Mouse (Mus musculus) gonadal fat pad, adult 2 months (tissue): ENCODE measurements around the gene Aarsd1. TPM values are rescaled to one million over a fixed set of nuclear protein-coding genes. Genes with fewer than 3 reads are reported as not detected.
"Not testable (repeated sequence)": the region's sequence is repeated elsewhere in the genome, so short reads cannot be mapped to it uniquely, and the experiment has no call there.

ENCODE experiments used
- DNase-seq: peaks from one replicate; pipeline ENCODE4 v3.0.0-alpha.2; 2012; ENCODE audit warnings: low read depth
- polyA plus RNA-seq: library from polyadenylated mRNA; depleted of rRNA; stranded (reverse); fragments of >200 nt; gene quantifications from 2 replicates; pipeline ENCODE4 v1.2.3, GENCODE M21; 2012

The Aarsd1 gene
- polyA plus RNA-seq, 1 experiment = 33.7 TPM

GRCm38 (mm10) chr11:101446860-101447259 lies 29.4 kb upstream of the Aarsd1 start:
- not testable (repeated sequence) for DNase-seq

DNA sequence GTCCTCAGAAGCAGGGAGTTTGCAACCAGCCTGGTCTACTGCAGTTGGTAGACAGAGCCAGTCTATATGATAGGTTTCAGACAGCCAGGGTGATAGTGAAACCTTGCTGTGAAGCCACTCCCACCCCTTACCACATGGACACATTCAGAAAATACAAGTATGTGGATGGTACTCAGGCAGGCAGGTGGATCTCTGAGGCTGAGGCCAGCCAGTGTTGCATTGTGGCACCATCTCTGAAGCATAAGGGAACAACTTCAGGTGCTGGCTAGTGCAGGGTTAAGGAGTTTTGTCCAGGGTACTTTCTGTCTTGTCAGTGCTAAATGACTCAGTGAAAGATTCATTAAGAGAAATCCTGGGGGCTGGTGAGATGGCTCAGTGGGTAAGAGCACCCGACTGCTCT lies 28.9 kb upstream of the Aarsd1 start:
- no peak for DNase-seq

- DNase-seq = no peak
Measured at GRCm38 (mm10) chr11:101442760-101443159, 25.3 kb upstream of the Aarsd1 start.

DNA sequence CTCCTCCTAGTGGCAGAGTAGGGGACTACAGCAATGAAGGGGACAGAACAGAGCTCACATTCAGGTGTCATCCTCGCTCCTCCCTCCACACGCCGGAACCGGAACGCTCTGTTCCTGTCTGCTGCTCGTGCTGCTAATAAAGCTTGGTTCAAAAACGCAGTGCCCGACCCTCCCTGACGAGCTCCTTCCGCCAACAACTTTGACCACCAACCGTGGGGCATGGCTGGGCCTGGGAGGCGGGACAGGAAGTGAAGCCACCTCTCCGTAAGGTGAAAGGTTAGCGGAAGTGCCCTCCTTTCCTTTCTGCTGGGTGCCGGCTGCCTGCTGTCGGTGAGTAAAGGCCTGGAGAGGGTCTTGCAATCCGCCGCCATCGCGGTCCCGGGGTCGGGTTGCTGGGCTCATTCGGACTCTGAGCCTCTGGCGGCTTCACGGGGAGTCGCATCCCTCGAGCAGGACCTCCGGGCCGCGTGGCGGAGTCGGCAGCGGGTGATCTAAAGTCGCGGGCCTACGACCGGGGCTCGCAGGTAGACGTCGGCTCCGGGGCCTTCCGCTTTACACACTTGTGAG lies 24.8 kb upstream of the Aarsd1 start, which contains the start of gene Rpl27:
TSS of gene Rpl27 (plus strand) at position 172 of the 567 bp plus-strand sequence.
- DNase-seq = peak; percentile 97

DNA sequence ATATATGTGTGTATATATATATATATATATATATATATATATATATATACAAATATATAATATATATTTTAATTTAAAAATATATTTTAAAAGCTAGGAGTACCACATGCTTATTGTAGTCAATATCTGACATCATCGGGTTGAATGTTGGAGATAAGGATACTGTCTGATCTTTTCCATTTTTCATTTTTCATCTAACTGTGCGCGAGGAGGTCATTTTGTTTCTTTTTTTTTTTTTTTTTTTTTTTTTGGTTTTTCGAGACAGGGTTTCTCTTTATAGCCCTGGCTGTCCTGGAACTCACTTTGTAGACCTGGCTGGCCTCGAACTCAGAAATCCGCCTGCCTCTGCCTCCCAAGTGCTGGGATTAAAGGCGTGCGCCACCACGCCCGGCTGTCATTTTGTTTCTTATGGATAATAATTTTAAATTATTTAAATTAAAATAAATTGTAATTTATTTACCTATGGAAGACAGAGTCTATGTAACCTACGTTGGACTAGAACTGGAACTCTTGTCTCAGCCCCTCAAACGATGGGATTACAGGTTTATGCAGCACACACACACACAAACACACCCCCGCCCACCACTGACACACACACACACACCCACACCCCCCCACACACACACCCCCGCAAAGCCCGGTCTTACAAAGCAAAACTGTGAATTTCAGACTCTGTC lies 24.2 kb upstream of the Aarsd1 start:
- not testable (repeated sequence) for DNase-seq

DNA sequence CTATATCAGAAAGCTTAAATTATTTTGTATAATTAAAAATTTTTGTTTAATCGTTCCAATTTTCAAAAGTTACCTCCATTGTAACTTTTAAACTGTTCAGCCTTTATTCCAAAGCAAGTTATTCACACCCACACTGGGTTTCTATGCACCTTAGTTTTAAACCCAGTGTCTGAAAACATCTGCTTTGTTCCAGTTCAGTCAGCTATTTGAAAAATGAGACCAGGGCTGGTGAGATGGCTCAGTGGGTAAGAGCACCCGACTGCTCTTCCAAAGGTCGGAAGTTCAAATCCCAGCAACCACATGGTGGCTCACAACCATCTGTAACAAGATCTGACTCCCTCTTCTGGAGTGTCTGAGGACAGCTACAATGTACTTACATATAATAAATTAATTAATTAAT lies 20.6 kb upstream of the Aarsd1 start:
- DNase-seq = not testable (repeated sequence)

DNA sequence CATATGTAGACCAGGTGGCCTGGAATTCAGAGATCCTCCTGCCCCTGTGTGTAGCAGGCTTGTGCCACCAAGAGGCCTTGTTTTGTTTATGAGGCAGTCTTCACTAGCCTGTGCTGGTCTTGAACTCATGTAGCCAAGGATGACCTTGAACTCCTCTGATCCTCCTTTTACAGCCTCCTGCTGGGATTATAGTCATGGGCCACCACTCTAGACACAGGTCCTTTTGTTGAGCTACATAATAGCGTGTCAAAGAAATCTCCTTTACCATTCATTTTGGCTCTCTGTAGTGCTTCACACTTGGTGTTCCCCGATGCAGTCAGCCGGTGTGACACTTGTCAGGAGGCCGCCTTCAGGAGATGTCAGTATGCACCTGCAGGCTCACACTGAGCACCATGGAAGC lies 19.5 kb upstream of the Aarsd1 start:
- DNase-seq = no peak

- no peak for DNase-seq
Measured at GRCm38 (mm10) chr11:101435831-101436230, 18.4 kb upstream of the Aarsd1 start.

GRCm38 (mm10) chr11:101433396-101433795 lies 16.0 kb upstream of the Aarsd1 start:
- DNase-seq = no peak

DNA sequence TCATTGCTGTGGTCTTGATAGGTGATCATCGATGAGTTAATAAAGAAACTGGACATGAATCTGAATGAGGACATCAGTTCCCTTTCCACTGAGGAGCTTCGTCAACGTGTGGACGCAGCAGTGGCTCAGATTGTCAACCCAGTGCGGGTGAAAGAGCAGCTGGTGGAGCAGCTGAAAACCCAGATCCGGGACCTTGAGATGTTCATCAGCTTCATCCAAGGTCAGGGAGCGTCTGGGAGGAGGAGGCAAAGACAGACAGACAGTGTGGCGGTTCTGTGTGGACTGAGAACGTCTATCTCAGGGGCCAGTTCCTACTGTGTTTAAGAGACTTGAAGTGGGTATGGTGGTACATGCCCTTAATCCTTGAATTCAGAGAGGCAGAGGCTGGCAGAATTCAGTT lies 13.9 kb upstream of the Aarsd1 start:
- no peak for DNase-seq

DNA sequence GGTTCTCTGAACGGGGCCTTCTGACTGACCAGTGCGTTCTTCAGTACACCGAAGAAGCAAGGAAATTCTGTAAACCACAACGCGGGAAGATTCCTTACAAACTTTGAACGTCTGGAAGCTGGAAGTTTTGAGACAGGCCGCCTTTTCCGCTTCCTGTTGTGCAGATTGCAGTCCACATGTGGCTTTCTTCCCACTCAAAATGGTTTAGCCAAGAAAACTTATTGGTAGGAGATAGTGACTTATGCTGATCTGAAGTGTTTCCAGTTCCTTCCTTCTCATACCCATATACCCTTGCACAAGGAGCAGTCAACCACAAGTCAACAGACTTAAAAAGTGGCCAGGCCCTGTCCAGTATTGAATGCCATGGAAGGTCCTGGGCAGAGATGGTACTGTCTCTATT lies 8.8 kb upstream of the Aarsd1 start:
- DNase-seq = no peak

DNA sequence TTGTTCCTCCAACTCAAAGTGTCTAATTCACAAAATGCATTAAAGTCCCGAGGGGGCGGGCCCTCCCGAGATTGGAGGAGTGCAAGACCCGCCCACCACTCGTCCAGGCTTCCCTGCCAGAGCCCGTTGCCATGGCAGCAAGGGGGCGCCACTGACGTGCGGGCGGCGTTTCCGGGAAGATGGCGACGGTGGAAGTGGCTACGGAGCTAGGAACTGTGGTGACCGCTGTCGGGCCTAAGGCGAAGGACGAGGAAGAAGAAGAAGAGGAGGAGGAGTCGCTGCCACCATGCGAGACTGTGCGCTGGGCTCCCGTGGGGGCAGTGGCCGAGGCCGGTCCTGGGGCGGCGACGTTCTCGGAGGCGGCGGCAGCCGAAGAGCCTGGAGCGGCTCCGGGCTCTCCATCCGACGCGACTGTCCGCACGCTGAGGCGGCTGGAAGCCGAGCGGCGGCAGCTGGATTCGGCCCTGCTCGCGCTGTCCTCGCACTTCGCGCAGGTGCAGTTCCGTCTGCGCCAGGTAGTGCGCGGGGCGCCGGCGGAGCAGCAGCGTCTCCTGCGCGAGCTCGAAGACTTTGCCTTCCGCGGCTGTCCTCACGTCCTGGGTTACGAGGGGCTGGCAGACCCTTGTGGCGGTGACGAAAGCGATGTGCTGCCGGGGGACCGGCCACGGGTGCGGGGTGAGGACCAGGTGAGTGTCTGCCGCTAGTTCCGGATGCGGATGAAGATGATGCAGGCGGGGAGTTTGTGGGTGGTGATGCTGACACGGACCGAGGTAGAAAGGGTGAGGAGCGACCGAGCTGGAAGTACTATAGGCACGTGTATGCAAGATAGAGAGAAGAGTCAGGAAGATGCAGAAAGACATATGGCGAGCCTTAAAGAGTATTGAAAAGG lies 7.8 kb upstream of the Aarsd1 start, which contains the start of the genes Rundc1 and Ptges3l:
TSS of gene Rundc1 (plus strand) at position 161 of the 889 bp plus-strand sequence.
TSS of gene Ptges3l (minus strand) at position 409 of the 889 bp plus-strand sequence.
- DNase-seq = no peak

- DNase-seq = no peak
Measured at GRCm38 (mm10) chr11:101424105-101424851, 6.9 kb upstream of the Aarsd1 start, which contains the start of gene Gm27029. TSS of gene Gm27029 (minus strand) at chr11:101424796.

- no peak for DNase-seq
Measured at GRCm38 (mm10) chr11:101420148-101420547, 2.7 kb upstream of the Aarsd1 start.

GRCm38 (mm10) chr11:101419610-101420009 lies 2.2 kb upstream of the Aarsd1 start:
- DNase-seq = no peak

DNA sequence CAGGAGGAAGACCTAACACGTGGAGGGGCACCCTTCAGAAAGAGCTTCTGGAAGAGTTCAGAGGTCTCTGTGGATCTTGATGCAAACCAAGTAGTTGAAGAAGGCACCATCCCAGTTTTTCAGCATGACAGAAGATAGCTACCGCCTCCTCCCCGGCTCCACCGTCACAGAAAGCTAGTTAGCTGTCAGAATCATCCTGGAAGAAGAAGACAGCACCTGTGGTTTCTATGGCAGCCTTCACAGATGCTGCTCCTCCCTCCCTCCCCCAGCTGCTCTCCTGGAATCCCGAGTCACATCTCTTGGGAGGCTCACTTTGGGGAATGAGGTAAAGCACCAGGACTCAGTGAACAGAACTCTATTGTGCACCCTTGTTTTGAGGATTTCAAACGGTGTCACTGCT lies 1.6 kb upstream of the Aarsd1 start:
- no peak for DNase-seq

GRCm38 (mm10) chr11:101416433-101417100 lies 848 bp downstream of the Aarsd1 start:
- DNase-seq = no peak

GRCm38 (mm10) chr11:101415306-101415705 lies 2.1 kb downstream of the Aarsd1 start:
- no peak for DNase-seq

GRCm38 (mm10) chr11:101395110-101395509 lies 22.3 kb downstream of the Aarsd1 start:
- DNase-seq = no peak

GRCm38 (mm10) chr11:101381817-101382216 lies 35.6 kb downstream of the Aarsd1 start:
- DNase-seq = no peak

GRCm38 (mm10) chr11:101378926-101379325 lies 38.5 kb downstream of the Aarsd1 start:
- peak; percentile 98 for DNase-seq
